ENCODE assay signal across 8 mouse cellular contexts in genomic region chr11:115603128-115603475, GRCm38 (mm10). TPM values are rescaled to one million over a fixed set of nuclear protein-coding genes. Genes with fewer than 3 reads are reported as not detected.
A peak's percentile ranks its signal among the peaks of the same experiment; 100 is the strongest.
DNase-seq lines count a peak whose midpoint lies in the region; ATAC-seq and TF ChIP-seq lines count a peak whose summit lies in the region.

No protein-coding gene starts in this region.

- H3K9ac ChIP-seq in kidney, postnatal 0 days (ENCODE audit: low read depth, low read length), result peak overlapping the region; percentile 97
- H3K9ac ChIP-seq in hindbrain, postnatal 0 days (replicated peaks; ENCODE audit: low read length), result peak overlapping the region; percentile 91
- H3K9ac ChIP-seq in midbrain, postnatal 0 days (replicated peaks; ENCODE audit: low read length, poor library complexity, severe bottlenecking), result peak overlapping the region; percentile 99

- H3K4me3 ChIP-seq in kidney, postnatal 0 days (replicated peaks; ENCODE audit: low read depth, low read length), result peak overlapping the region; percentile 98
- peak overlapping the region; percentile 83 for H3K4me3 ChIP-seq in cortical plate, adult 2 months (ENCODE audit: insufficient read depth, low read length)
- H3K4me3 ChIP-seq in hindbrain, postnatal 0 days (ENCODE audit: low read length), result peak overlapping the region; percentile 99
- H3K4me3 ChIP-seq in midbrain, postnatal 0 days (ENCODE audit: low read depth, low read length), result peak overlapping the region; percentile 85

- H3K36me3 ChIP-seq in kidney, postnatal 0 days (ENCODE audit: insufficient read depth, low read length), result peaks cover 23% of the 10 kb centered on the region
- peaks cover 25% of the 10 kb centered on the region; the same call in 1 of the 2 replicates for H3K36me3 ChIP-seq in hindbrain, postnatal 0 days (ENCODE audit: insufficient read depth, low read length)
- H3K36me3 ChIP-seq in midbrain, postnatal 0 days (ENCODE audit: insufficient read depth, low read length), result peaks cover 12% of the 10 kb centered on the region; the same call in 1 of the 2 replicates

- no peak for ATAC-seq in kidney, postnatal 0 days (replicated peaks; ENCODE audit: low FRiP score, low read depth)
- ATAC-seq in hindbrain, postnatal 0 days, result no peak
- ATAC-seq in midbrain, postnatal 0 days (ENCODE audit: low FRiP score), result no peak

- TF ChIP-seq CTCF in kidney, postnatal 0 days (IDR thresholded peaks at IDR 0.05; ENCODE audit: low read depth), result no peak
- TF ChIP-seq CTCF in cortical plate, adult 2 months (IDR thresholded peaks at IDR 0.05; ENCODE audit: extremely low read depth, insufficient read depth, low read length), result no peak
- TF ChIP-seq CTCF in hindbrain, postnatal 0 days (IDR thresholded peaks at IDR 0.05; ENCODE audit: low read depth), result no peak
- no peak for TF ChIP-seq CTCF in midbrain, postnatal 0 days (IDR thresholded peaks at IDR 0.05)

- 2% methylated on average over 15 of the region's 15 CpGs for WGBS in kidney, postnatal 0 days
- 8% methylated on average over 15 of the region's 15 CpGs for WGBS in hindbrain, postnatal 0 days
- WGBS in midbrain, postnatal 0 days, result 6% methylated on average over 15 of the region's 15 CpGs

- no peak for TF ChIP-seq POLR2A in cortical plate, adult 2 months (IDR thresholded peaks at IDR 0.05; ENCODE audit: extremely low read depth, insufficient read depth, low read length)

- peaks cover 14% of the 10 kb centered on the region for H3K4me1 ChIP-seq in kidney, postnatal 0 days (replicated peaks; ENCODE audit: insufficient read depth, low read length)
- peaks cover 11% of the 10 kb centered on the region for H3K4me1 ChIP-seq in cortical plate, adult 2 months (ENCODE audit: control insufficient read depth, insufficient read depth, low read length)
- peaks cover 17% of the 10 kb centered on the region for H3K4me1 ChIP-seq in hindbrain, postnatal 0 days (ENCODE audit: insufficient read depth, low read length)
- H3K4me1 ChIP-seq in midbrain, postnatal 0 days (ENCODE audit: insufficient read depth, low read length), result peaks cover 5% of the 10 kb centered on the region

- H3K27me3 ChIP-seq in kidney, postnatal 0 days (ENCODE audit: insufficient read depth, low read length), result no peaks in the 10 kb centered on the region
- H3K27me3 ChIP-seq in hindbrain, postnatal 0 days (ENCODE audit: insufficient read depth, low read length), result no peaks in the 10 kb centered on the region
- no peaks in the 10 kb centered on the region for H3K27me3 ChIP-seq in midbrain, postnatal 0 days (ENCODE audit: insufficient read depth, low read length)

- DNase-seq in kidney, postnatal 0 days (ENCODE audit: low spot score), result no peak
- no peak for DNase-seq in kidney, adult 11 months
- no peak for DNase-seq in hindbrain, postnatal 0 days (ENCODE audit: low spot score)
- DNase-seq in midbrain, postnatal 0 days (ENCODE audit: low spot score), result no peak
- DNase-seq in cerebellum, postnatal 36 days, result no peak
- no peak for DNase-seq in cerebellum, postnatal 14 days
- DNase-seq in thymus, postnatal 14 days, result no peak

- no peaks in the 10 kb centered on the region for H3K9me3 ChIP-seq in kidney, postnatal 0 days (replicated peaks; ENCODE audit: low read length)
- H3K9me3 ChIP-seq in hindbrain, postnatal 0 days (ENCODE audit: low read length), result no peaks in the 10 kb centered on the region
- no peaks in the 10 kb centered on the region for H3K9me3 ChIP-seq in midbrain, postnatal 0 days (ENCODE audit: low read length)

- H3K4me2 ChIP-seq in kidney, postnatal 0 days (ENCODE audit: low read length), result peak overlapping the region; percentile 96
- H3K4me2 ChIP-seq in hindbrain, postnatal 0 days (ENCODE audit: low read depth, low read length), result peak overlapping the region; percentile 96
- H3K4me2 ChIP-seq in midbrain, postnatal 0 days (ENCODE audit: low read depth, low read length, poor library complexity, severe bottlenecking), result peak overlapping the region; percentile 93

- peak overlapping the region; percentile 96 for H3K27ac ChIP-seq in kidney, postnatal 0 days
- peak overlapping the region; percentile 100; the same call in 1 of the 2 replicates for H3K27ac ChIP-seq in cortical plate, adult 2 months (ENCODE audit: insufficient read depth, low read length)
- H3K27ac ChIP-seq in hindbrain, postnatal 0 days, result peak overlapping the region; percentile 95
- peak overlapping the region; percentile 94 for H3K27ac ChIP-seq in midbrain, postnatal 0 days (ENCODE audit: low read depth, low read length)

RNA-seq across cellular contexts. Expression of gene Mrps7, which starts 0.6 kb away (rescaled TPM):
- polyA plus RNA-seq in kidney, postnatal 0 days (2015; fragmentation: Nextera tagmentation; extraction: Ambion mirVana), result 92.9 and 93.7 TPM in 2 replicates
- polyA plus RNA-seq in cortical plate, adult 2 months (2012; rRNA removed), result 46.6 and 50.5 TPM in 2 replicates
- total RNA-seq in hindbrain, postnatal 0 days (2014; rRNA removed), result 33.6 and 45.9 TPM in 2 replicates
- polyA plus RNA-seq in hindbrain, postnatal 0 days (2015; fragmentation: Nextera tagmentation; extraction: Ambion mirVana), result 78.8 and 86.7 TPM in 2 replicates
- total RNA-seq in midbrain, postnatal 0 days (2014; rRNA removed), result 37.9 and 39.6 TPM in 2 replicates
- polyA plus RNA-seq in midbrain, postnatal 0 days (2015; fragmentation: Nextera tagmentation; extraction: Ambion mirVana), result 77.8 and 81.8 TPM in 2 replicates

RNA-seq across cellular contexts. Expression of gene Gga3, which starts 0.7 kb away (rescaled TPM):
- polyA plus RNA-seq in kidney, postnatal 0 days (2015; fragmentation: Nextera tagmentation; extraction: Ambion mirVana), result 10.8 and 11.1 TPM in 2 replicates
- 55.4 and 56.5 TPM in 2 replicates for polyA plus RNA-seq in cortical plate, adult 2 months (2012; rRNA removed)
- total RNA-seq in hindbrain, postnatal 0 days (2014; rRNA removed), result 35.3 and 38.2 TPM in 2 replicates
- 16.1 and 16.9 TPM in 2 replicates for polyA plus RNA-seq in hindbrain, postnatal 0 days (2015; fragmentation: Nextera tagmentation; extraction: Ambion mirVana)
- 34.5 and 42.3 TPM in 2 replicates for total RNA-seq in midbrain, postnatal 0 days (2014; rRNA removed)
- polyA plus RNA-seq in midbrain, postnatal 0 days (2015; fragmentation: Nextera tagmentation; extraction: Ambion mirVana), result 20.5 and 22.6 TPM in 2 replicates

RNA-seq across cellular contexts. Expression of gene Mif4gd, which starts 9.7 kb away (rescaled TPM):
- 57.3 and 61.6 TPM in 2 replicates for polyA plus RNA-seq in kidney, postnatal 0 days (2015; fragmentation: Nextera tagmentation; extraction: Ambion mirVana)
- 37.2 and 39.7 TPM in 2 replicates for polyA plus RNA-seq in cortical plate, adult 2 months (2012; rRNA removed)
- total RNA-seq in hindbrain, postnatal 0 days (2014; rRNA removed), result 13.2 and 16.7 TPM in 2 replicates
- polyA plus RNA-seq in hindbrain, postnatal 0 days (2015; fragmentation: Nextera tagmentation; extraction: Ambion mirVana), result 19.2 and 22.7 TPM in 2 replicates
- total RNA-seq in midbrain, postnatal 0 days (2014; rRNA removed), result 13.6 and 13.7 TPM in 2 replicates
- 15.7 and 17.7 TPM in 2 replicates for polyA plus RNA-seq in midbrain, postnatal 0 days (2015; fragmentation: Nextera tagmentation; extraction: Ambion mirVana)

RNA-seq across cellular contexts. Expression of gene Slc25a19, which starts 25.0 kb away (rescaled TPM):
- 49.7 and 57.9 TPM in 2 replicates for polyA plus RNA-seq in kidney, postnatal 0 days (2015; fragmentation: Nextera tagmentation; extraction: Ambion mirVana)
- 88.3 and 91.8 TPM in 2 replicates for polyA plus RNA-seq in cortical plate, adult 2 months (2012; rRNA removed)
- total RNA-seq in hindbrain, postnatal 0 days (2014; rRNA removed), result 29.0 and 29.5 TPM in 2 replicates
- polyA plus RNA-seq in hindbrain, postnatal 0 days (2015; fragmentation: Nextera tagmentation; extraction: Ambion mirVana), result 41.2 and 41.8 TPM in 2 replicates
- 33.7 and 35.7 TPM in 2 replicates for total RNA-seq in midbrain, postnatal 0 days (2014; rRNA removed)
- polyA plus RNA-seq in midbrain, postnatal 0 days (2015; fragmentation: Nextera tagmentation; extraction: Ambion mirVana), result 44.9 and 49.6 TPM in 2 replicates

RNA-seq across cellular contexts. Expression of gene Nup85, which starts 38.9 kb away (rescaled TPM):
- 74.6 and 94.9 TPM in 2 replicates for polyA plus RNA-seq in kidney, postnatal 0 days (2015; fragmentation: Nextera tagmentation; extraction: Ambion mirVana)
- 70.6 and 70.8 TPM in 2 replicates for polyA plus RNA-seq in cortical plate, adult 2 months (2012; rRNA removed)
- total RNA-seq in hindbrain, postnatal 0 days (2014; rRNA removed), result 50.2 and 61.9 TPM in 2 replicates
- 80.7 and 81.8 TPM in 2 replicates for polyA plus RNA-seq in hindbrain, postnatal 0 days (2015; fragmentation: Nextera tagmentation; extraction: Ambion mirVana)
- 49.5 and 59.5 TPM in 2 replicates for total RNA-seq in midbrain, postnatal 0 days (2014; rRNA removed)
- polyA plus RNA-seq in midbrain, postnatal 0 days (2015; fragmentation: Nextera tagmentation; extraction: Ambion mirVana), result 75.6 and 80.3 TPM in 2 replicates
